Mouse (Mus musculus): ENCODE results near the gene Tapbp.

The Tapbp gene

GRCm38 (mm10) chr17:33924577-33925283 lies 9.0 kb downstream of the Tapbp start:
- DNase-seq: peak in 1 of 2 experiments; percentile 65

- DNase-seq: no peak
These were observed 9.9 kb downstream of the Tapbp start for GRCm38 (mm10) chr17:33925406-33926116.

GRCm38 (mm10) chr17:33926207-33926932 lies 10.7 kb downstream of the Tapbp start:
- peak in 1 of 2 experiments; percentile 60 for DNase-seq

GRCm38 (mm10) chr17:33928251-33928947 lies 12.7 kb downstream of the Tapbp start:
- DNase-seq: no peak

- DNase-seq: peak; percentile 87 to 91
These were observed 13.9 kb downstream of the Tapbp start, which contains the start of gene Rgl2 for GRCm38 (mm10) chr17:33929371-33930279. Gene Rgl2, plus strand, starts transcription at chr17:33929543.

- DNase-seq: peak; percentile 74 to 81
These were observed 14.8 kb downstream of the Tapbp start for GRCm38 (mm10) chr17:33930280-33931158.

GRCm38 (mm10) chr17:33931159-33931866 lies 15.6 kb downstream of the Tapbp start:
- DNase-seq: no peak

GRCm38 (mm10) chr17:33931947-33932346 lies 16.2 kb downstream of the Tapbp start:
- no peak for DNase-seq

- no peak for DNase-seq
These were observed 16.7 kb downstream of the Tapbp start for GRCm38 (mm10) chr17:33932448-33932847.

GRCm38 (mm10) chr17:33932970-33933369 lies 17.3 kb downstream of the Tapbp start:
- DNase-seq: no peak

- no peak for DNase-seq
These were observed 19.8 kb downstream of the Tapbp start for GRCm38 (mm10) chr17:33935422-33936055.

GRCm38 (mm10) chr17:33936993-33937392 lies 21.3 kb downstream of the Tapbp start:
- DNase-seq: no peak

GRCm38 (mm10) chr17:33938783-33939182 lies 23.1 kb downstream of the Tapbp start:
- DNase-seq: no peak

- peak; percentile 86 to 91 for DNase-seq
These were observed 24.6 kb downstream of the Tapbp start, which contains the start of the genes Pfdn6 and Wdr46 for GRCm38 (mm10) chr17:33940206-33940805. Gene Pfdn6, minus strand, starts transcription at chr17:33940343. Gene Wdr46, plus strand, starts transcription at chr17:33940660.

GRCm38 (mm10) chr17:33940981-33941380 lies 25.3 kb downstream of the Tapbp start:
- no peak for DNase-seq

GRCm38 (mm10) chr17:33941381-33941780 lies 25.7 kb downstream of the Tapbp start:
- no peak for DNase-seq

- DNase-seq: no peak
These were observed 27.8 kb downstream of the Tapbp start for GRCm38 (mm10) chr17:33943454-33943853.

- no peak for DNase-seq
These were observed 31.9 kb downstream of the Tapbp start for GRCm38 (mm10) chr17:33947430-33948089.
